Mouse (Mus musculus) kidney, postnatal 36 days (tissue): Measurements from ENCODE around the gene Armh3.

Experiments
- DNase-seq, 2 experiments: peaks; one replicate each; pipeline ENCODE4 v3.0.0; 2021 to 2022; ENCODE audit warnings: mixed read lengths in 2 of 2

Armh3 gene

GRCm38 (mm10) chr19:45997785-45998693 is at the start of gene Armh3:
Armh3 (minus strand) TSS chr19:45998488.
- peak; percentile 95 to 97 for DNase-seq

GRCm38 (mm10) chr19:46047426-46047825 is 49.1 kb upstream of the Armh3 start:
- no peak for DNase-seq

GRCm38 (mm10) chr19:46046621-46047025 is 48.3 kb upstream of the Armh3 start:
- DNase-seq = peak in 1 of 2 experiments; percentile 31

- DNase-seq = peak; percentile 65 to 67
Measured at GRCm38 (mm10) chr19:46045696-46046311, 47.5 kb upstream of the Armh3 start.

- peak; percentile 91 for DNase-seq
Measured at GRCm38 (mm10) chr19:46044993-46045695, 46.9 kb upstream of the Armh3 start, which contains the start of gene Ldb1. Ldb1 (minus strand) TSS chr19:46045214.

- DNase-seq = peak; percentile 68 to 77
Measured at GRCm38 (mm10) chr19:46044271-46044992, 46.1 kb upstream of the Armh3 start, which contains the start of gene Pprc1. Pprc1 (plus strand) TSS chr19:46044886.

GRCm38 (mm10) chr19:46043380-46043779 is 45.1 kb upstream of the Armh3 start:
- DNase-seq = peak in 1 of 2 experiments; percentile 30

GRCm38 (mm10) chr19:46042476-46043011 is 44.3 kb upstream of the Armh3 start:
- DNase-seq = peak; percentile 47 to 57

- DNase-seq = peak; percentile 93 to 97
Measured at GRCm38 (mm10) chr19:46041933-46042475, 43.7 kb upstream of the Armh3 start.

- no peak for DNase-seq
Measured at GRCm38 (mm10) chr19:46041299-46041932, 43.1 kb upstream of the Armh3 start.

- DNase-seq = no peak
Measured at GRCm38 (mm10) chr19:46040149-46040902, 42.0 kb upstream of the Armh3 start.

- peak; percentile 90 to 96 for DNase-seq
Measured at GRCm38 (mm10) chr19:46039478-46039877, 41.2 kb upstream of the Armh3 start.

GRCm38 (mm10) chr19:46038851-46039260 is 40.6 kb upstream of the Armh3 start:
- DNase-seq = no peak

GRCm38 (mm10) chr19:46037925-46038850 is 39.9 kb upstream of the Armh3 start:
- DNase-seq = no peak

GRCm38 (mm10) chr19:46037243-46037924 is 39.1 kb upstream of the Armh3 start:
- no peak for DNase-seq

GRCm38 (mm10) chr19:46036477-46037242 is 38.4 kb upstream of the Armh3 start:
- DNase-seq = peak in 1 of 2 experiments; percentile 57

- DNase-seq = no peak
Measured at GRCm38 (mm10) chr19:46035971-46036370, 37.7 kb upstream of the Armh3 start.

- no peak for DNase-seq
Measured at GRCm38 (mm10) chr19:46033911-46034310, 35.6 kb upstream of the Armh3 start.
